Mouse (Mus musculus) stomach, embryonic 14.5 days (tissue): Measurements from ENCODE around the gene Ltbp4. TPM values are rescaled to one million over a fixed set of nuclear protein-coding genes. Genes with fewer than 3 reads are reported as not detected.

ENCODE experiments used
- ATAC-seq: fragments of 200-750 bp; cut with Nextera tagmentation; 2 replicates; pipeline ENCODE4 v1.8.0; 2017; ENCODE audit warnings: low read depth, moderate TSS enrichment; ENCODE audit not compliant: insufficient number of reproducible peaks, insufficient read depth, low FRiP score
- H3K27ac ChIP-seq: fragments of 300-500 bp; sonication (generic); 2 replicates; pipeline ENCODE4 v1.5.1; 2014; ENCODE audit warnings: mild to moderate bottlenecking, low read length, moderate library complexity, mixed read lengths
- H3K27me3 ChIP-seq: fragments of 300-500 bp; sonication (generic); 2 replicates; pipeline ENCODE4 v1.6.1; 2014; ENCODE audit warnings: low read length, control low read depth, mixed read lengths; ENCODE audit not compliant: control insufficient read depth, insufficient read depth
- H3K36me3 ChIP-seq: fragments of 300-500 bp; sonication (generic); 2 replicates; pipeline ENCODE4 v1.6.1; 2014; ENCODE audit warnings: mild to moderate bottlenecking, control low read depth, low read length, moderate library complexity, mixed read lengths; ENCODE audit not compliant: control insufficient read depth, insufficient read depth
- H3K4me1 ChIP-seq: fragments of 300-500 bp; sonication (generic); 2 replicates; pipeline ENCODE4 v1.6.1; 2014; ENCODE audit warnings: low read length, control low read depth, mixed read lengths; ENCODE audit not compliant: control insufficient read depth, insufficient read depth
- H3K4me2 ChIP-seq: fragments of 300-500 bp; sonication (generic); replicated peaks from 2 replicates; pipeline ENCODE4 v1.6.1; 2014; ENCODE audit warnings: low read depth, low read length, control low read depth
- H3K4me3 ChIP-seq: fragments of 300-500 bp; sonication (generic); 2 replicates; pipeline ENCODE4 v1.5.1; 2014; ENCODE audit warnings: low read depth, low read length, control low read depth
- H3K9ac ChIP-seq: fragments of 300-500 bp; sonication (generic); replicated peaks from 2 replicates; pipeline ENCODE4 v1.6.1; 2014; ENCODE audit warnings: low read depth, mild to moderate bottlenecking, control low read depth, low read length, moderate library complexity, mixed read lengths
- H3K9me3 ChIP-seq: fragments of 300-500 bp; sonication (generic); 2 replicates; pipeline ENCODE4 v1.6.1; 2016; ENCODE audit warnings: low read depth, low read length, control low read depth; ENCODE audit not compliant: control insufficient read depth
- WGBS: fragments of 180-500 bp; shearing (Covaris S2); extraction: QIAGEN DNeasy Blood & Tissue Kit; methylation state at CpG from one replicate; pipeline ENCODE4 v1.1.7; 2014; 5-methylcytosine and 5-hydroxymethylcytosine counted together
- polyA plus RNA-seq: library from polyadenylated mRNA; unstranded; fragments of >200 nt; fragmentation: Nextera tagmentation; extraction: Ambion mirVana; gene quantifications from 2 replicates; pipeline ENCODE4 v1.2.1, GENCODE M21; 2014

Ltbp4 gene
- polyA plus RNA-seq, 1 experiment from 2014 or later = 178 TPM

GRCm38 (mm10) chr7:27308821-27309549 is 28.5 kb downstream of the Ltbp4 start:
- Histone ChIP-seq H3K4me1 (0 out of 2 replicates have a peak, but pooled peaks cover 13% of the 10 kb centered on the region), H3K36me3 (peaks cover 34% of the 10 kb centered on the region), H3K27me3 (no peaks in the 10 kb centered on the region), H3K9ac (no peak overlapping the region), H3K4me2 (peak overlapping the region; percentile 33; the same call in 1 of the 2 replicates), H3K9me3 (peaks cover 1% of the 10 kb centered on the region; the same call in 1 of the 2 replicates), H3K27ac (peak overlapping the region; percentile 55; the same call in 1 of the 2 replicates), H3K4me3 (peak overlapping the region; percentile 11)
- WGBS = 11% methylated on average over 28 of the region's 28 CpGs
- peak; percentile 77 for ATAC-seq

GRCm38 (mm10) chr7:27307551-27307950 is 29.9 kb downstream of the Ltbp4 start:
- H3K9ac ChIP-seq = no peak overlapping the region
- ATAC-seq = no peak
- H3K4me2 ChIP-seq = no peak overlapping the region
- peaks cover 26% of the 10 kb centered on the region for H3K36me3 ChIP-seq
- H3K4me3 ChIP-seq = no peak overlapping the region
- H3K27ac ChIP-seq = no peak overlapping the region
- H3K27me3 ChIP-seq = no peaks in the 10 kb centered on the region
- H3K4me1 ChIP-seq = 0 out of 2 replicates have a peak, but pooled peaks cover 13% of the 10 kb centered on the region
- WGBS = 73% methylated on average over 9 of the region's 9 CpGs
- H3K9me3 ChIP-seq = no peaks in the 10 kb centered on the region

GRCm38 (mm10) chr7:27306161-27307160 is 31.0 kb downstream of the Ltbp4 start:
- H3K9me3 ChIP-seq = no peaks in the 10 kb centered on the region
- WGBS = 77% methylated on average over 24 of the region's 24 CpGs
- H3K4me1 ChIP-seq = 0 out of 2 replicates have a peak, but pooled peaks cover 15% of the 10 kb centered on the region
- H3K27me3 ChIP-seq = no peaks in the 10 kb centered on the region
- no peak overlapping the region for H3K4me3 ChIP-seq
- H3K27ac ChIP-seq = no peak overlapping the region
- no peak overlapping the region for H3K9ac ChIP-seq
- no peak overlapping the region for H3K4me2 ChIP-seq
- peaks cover 26% of the 10 kb centered on the region for H3K36me3 ChIP-seq
- ATAC-seq = no peak

GRCm38 (mm10) chr7:27305091-27305730 is 32.3 kb downstream of the Ltbp4 start:
- 88% methylated on average over 17 of the region's 17 CpGs for WGBS
- H3K27ac ChIP-seq = no peak overlapping the region
- no peak overlapping the region for H3K9ac ChIP-seq
- H3K9me3 ChIP-seq = no peaks in the 10 kb centered on the region
- 0 out of 2 replicates have a peak, but pooled peaks cover 9% of the 10 kb centered on the region for H3K4me1 ChIP-seq
- H3K4me3 ChIP-seq = no peak overlapping the region
- no peak for ATAC-seq
- H3K36me3 ChIP-seq = peaks cover 26% of the 10 kb centered on the region
- no peaks in the 10 kb centered on the region for H3K27me3 ChIP-seq
- no peak overlapping the region for H3K4me2 ChIP-seq

- Histone ChIP-seq H3K4me1 (peaks cover 7% of the 10 kb centered on the region), H3K36me3 (peaks cover 14% of the 10 kb centered on the region), H3K9me3 (no peaks in the 10 kb centered on the region), H3K4me2 (no peak overlapping the region), H3K9ac (no peak overlapping the region), H3K27me3 (no peaks in the 10 kb centered on the region), H3K27ac (no peak overlapping the region), H3K4me3 (no peak overlapping the region)
- ATAC-seq = no peak
- WGBS = 9% methylated on average over 11 of the region's 11 CpGs
Observed at GRCm38 (mm10) chr7:27302172-27302571, 35.3 kb downstream of the Ltbp4 start.

- no peaks in the 10 kb centered on the region for H3K27me3 ChIP-seq
- peaks cover 6% of the 10 kb centered on the region; the same call in 1 of the 2 replicates for H3K36me3 ChIP-seq
- peaks cover 7% of the 10 kb centered on the region for H3K4me1 ChIP-seq
- no peak for ATAC-seq
- no peak overlapping the region for H3K4me3 ChIP-seq
- H3K27ac ChIP-seq = no peak overlapping the region
- no peak overlapping the region for H3K4me2 ChIP-seq
- WGBS = 64% methylated on average over 5 of the region's 5 CpGs
- H3K9ac ChIP-seq = no peak overlapping the region
- no peaks in the 10 kb centered on the region for H3K9me3 ChIP-seq
Observed at GRCm38 (mm10) chr7:27300801-27301200, 36.7 kb downstream of the Ltbp4 start.

GRCm38 (mm10) chr7:27300351-27300750 is 37.1 kb downstream of the Ltbp4 start:
- Histone ChIP-seq H3K27ac (no peak overlapping the region), H3K4me3 (no peak overlapping the region), H3K36me3 (0 out of 2 replicates have a peak, but pooled peaks cover 2% of the 10 kb centered on the region), H3K27me3 (no peaks in the 10 kb centered on the region), H3K4me2 (no peak overlapping the region), H3K9ac (no peak overlapping the region), H3K9me3 (no peaks in the 10 kb centered on the region), H3K4me1 (peaks cover 7% of the 10 kb centered on the region)
- no peak for ATAC-seq
- WGBS = 85% methylated on average over 4 of the region's 4 CpGs

GRCm38 (mm10) chr7:27298816-27299215 is 38.7 kb downstream of the Ltbp4 start:
- H3K4me2 ChIP-seq = no peak overlapping the region
- peaks cover 7% of the 10 kb centered on the region for H3K4me1 ChIP-seq
- no peaks in the 10 kb centered on the region for H3K27me3 ChIP-seq
- peak overlapping the region; percentile 63; the same call in 1 of the 2 replicates for H3K27ac ChIP-seq
- no peak for ATAC-seq
- H3K9me3 ChIP-seq = no peaks in the 10 kb centered on the region
- 76% methylated on average over 6 of the region's 6 CpGs for WGBS
- H3K36me3 ChIP-seq = no peaks in the 10 kb centered on the region
- no peak overlapping the region for H3K4me3 ChIP-seq
- H3K9ac ChIP-seq = no peak overlapping the region
